Mouse (Mus musculus) megakaryocyte, embryonic 14.5 days (primary cell): ENCODE results near the gene Ghrhr. TPM values are rescaled to one million over a fixed set of nuclear protein-coding genes. Genes with fewer than 3 reads are reported as not detected.
A peak's percentile ranks its signal among the peaks of the same experiment; 100 is the strongest.

Source experiments
- H3K27me3 ChIP-seq: replicated peaks from 2 replicates; pipeline ENCODE3; 2012; ENCODE audit warnings: inconsistent platforms
- H3K36me3 ChIP-seq: replicated peaks from 2 replicates; pipeline ENCODE3; 2012; ENCODE audit warnings: low read length, inconsistent platforms, mixed read lengths
- H3K4me1 ChIP-seq: 2 replicates; pipeline ENCODE4 v1.6.1; 2012; ENCODE audit warnings: inconsistent platforms
- H3K4me3 ChIP-seq: replicated peaks from 2 replicates; pipeline ENCODE3; 2012; ENCODE audit warnings: moderate library complexity, mild to moderate bottlenecking, inconsistent platforms
- H3K9me3 ChIP-seq: 2 replicates; pipeline ENCODE4 v1.6.1; 2012; ENCODE audit warnings: inconsistent platforms
- FLI1 ChIP-seq: IDR thresholded peaks from 2 replicates; pipeline ENCODE4 v1.6.1; 2012; ENCODE audit warnings: low read length, inconsistent platforms, mixed read lengths
- GATA1 ChIP-seq: IDR thresholded peaks from 3 replicates; pipeline ENCODE4 v1.6.1; 2012; ENCODE audit warnings: mixed read lengths, low read length, inconsistent platforms, borderline replicate concordance
- polyA plus RNA-seq: library from polyadenylated mRNA; stranded (reverse); fragments of >175 nt; gene quantifications from 2 replicates; pipeline ENCODE4 v1.2.3, GENCODE M21; 2012; ENCODE audit warnings: low replicate concordance; ENCODE audit not compliant: insufficient read depth

Gene Ghrhr
- polyA plus RNA-seq, 1 experiment: not detected

DNA sequence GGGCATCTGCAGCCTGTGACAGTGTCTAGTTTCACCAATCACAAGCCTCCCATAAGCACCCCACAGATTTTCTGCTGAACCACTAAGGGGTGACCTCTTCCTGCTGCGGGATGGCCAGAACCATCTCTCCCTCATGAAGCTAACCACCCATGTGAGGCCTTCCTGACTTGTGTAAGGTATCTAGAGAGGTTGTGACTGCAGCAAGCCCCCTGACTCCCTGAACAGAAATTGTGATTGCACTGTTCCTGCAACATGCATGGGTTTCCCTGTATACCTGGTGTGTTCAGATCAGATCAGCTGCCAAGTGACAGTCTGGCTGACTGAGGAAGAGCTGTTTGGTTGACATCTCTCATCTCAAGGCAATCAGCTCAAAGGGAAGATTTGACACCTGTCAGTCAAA, 13.4 kb upstream of the Ghrhr start:
- no peaks in the 10 kb centered on the region for H3K27me3 ChIP-seq
- H3K4me3 ChIP-seq: no peak overlapping the region
- peaks cover 54% of the 10 kb centered on the region for H3K4me1 ChIP-seq

DNA sequence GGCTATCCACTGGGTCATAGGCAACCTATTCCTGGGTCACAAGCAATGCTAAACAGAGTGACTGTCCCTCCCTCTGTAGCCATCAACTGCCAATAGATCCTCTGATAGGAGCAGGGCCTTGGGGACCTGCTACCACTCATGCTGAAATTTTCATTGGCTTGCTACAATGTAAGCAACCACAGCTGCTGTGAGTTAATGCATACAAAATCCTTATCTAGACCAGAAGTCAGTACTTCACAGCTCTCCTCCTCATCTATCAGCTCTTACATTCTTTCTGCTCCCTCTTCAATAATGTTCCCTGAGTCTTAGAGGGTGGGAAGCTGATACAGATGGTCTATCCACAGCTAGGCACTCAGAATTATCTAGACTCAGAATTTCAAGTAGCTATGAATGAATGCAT, 9.0 kb upstream of the Ghrhr start:
- peaks cover 50% of the 10 kb centered on the region for H3K4me1 ChIP-seq
- H3K9me3 ChIP-seq: peaks cover 16% of the 10 kb centered on the region
- TF ChIP-seq FLI1 (no peak), GATA1 (no peak)
- peaks cover 14% of the 10 kb centered on the region for H3K36me3 ChIP-seq
- no peaks in the 10 kb centered on the region for H3K27me3 ChIP-seq
- H3K4me3 ChIP-seq: no peak overlapping the region

More for the DNA sequence above, 13.4 kb upstream of the Ghrhr start:
- Histone ChIP-seq H3K36me3 (no peaks in the 10 kb centered on the region), H3K9me3 (no peaks in the 10 kb centered on the region)
- TF ChIP-seq GATA1 (no peak), FLI1 (no peak)

DNA sequence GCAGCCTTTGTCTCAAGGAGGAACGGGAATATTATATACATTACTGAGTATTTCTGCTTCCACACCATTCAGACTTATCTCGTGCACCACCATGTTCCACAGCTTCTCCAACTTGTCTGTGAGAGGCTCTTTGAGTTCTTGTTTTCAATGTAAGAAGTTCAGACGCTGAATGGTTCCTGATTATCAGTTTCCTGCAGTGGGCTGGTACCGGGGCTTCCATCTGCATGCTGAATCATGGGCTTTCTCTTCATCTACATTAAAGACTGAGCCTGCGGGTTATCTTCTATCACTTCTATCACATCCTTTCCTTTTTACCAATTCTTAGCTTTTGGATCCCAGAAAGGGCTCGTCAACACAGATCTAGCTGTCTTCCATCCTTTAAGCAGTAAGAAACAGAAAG, 5.3 kb upstream of the Ghrhr start:
- Histone ChIP-seq H3K4me3 (peak overlapping the region; percentile 60), H3K27me3 (no peaks in the 10 kb centered on the region), H3K36me3 (peaks cover 17% of the 10 kb centered on the region), H3K9me3 (peaks cover 16% of the 10 kb centered on the region), H3K4me1 (peaks cover 39% of the 10 kb centered on the region)
- no peak for TF ChIP-seq FLI1
- TF ChIP-seq GATA1: no peak

DNA sequence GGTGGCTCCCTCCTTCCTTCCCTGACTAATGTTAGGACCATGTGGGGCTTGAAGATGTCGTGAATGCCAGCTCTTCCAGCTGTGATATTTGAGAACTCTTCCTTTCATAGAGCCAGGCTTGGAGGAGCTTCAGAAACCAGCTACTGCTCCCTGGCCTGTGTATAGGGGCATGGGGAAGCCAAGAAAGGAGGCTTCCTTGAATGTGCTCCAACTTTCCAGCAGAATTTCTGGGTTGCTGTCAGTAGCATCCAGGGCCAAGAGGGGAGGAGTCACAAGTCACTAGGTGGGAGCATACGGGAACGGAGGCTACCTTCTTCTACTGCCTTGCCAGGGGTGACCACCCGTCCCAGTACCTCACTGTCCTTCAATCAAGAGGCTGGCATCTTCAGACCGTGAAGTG, 416 bp downstream of the Ghrhr start:
- Histone ChIP-seq H3K36me3 (peaks cover 8% of the 10 kb centered on the region), H3K9me3 (peaks cover 6% of the 10 kb centered on the region), H3K4me1 (peaks cover 53% of the 10 kb centered on the region), H3K4me3 (no peak overlapping the region), H3K27me3 (peaks cover 17% of the 10 kb centered on the region)
- TF ChIP-seq GATA1: no peak
- TF ChIP-seq FLI1: no peak

DNA sequence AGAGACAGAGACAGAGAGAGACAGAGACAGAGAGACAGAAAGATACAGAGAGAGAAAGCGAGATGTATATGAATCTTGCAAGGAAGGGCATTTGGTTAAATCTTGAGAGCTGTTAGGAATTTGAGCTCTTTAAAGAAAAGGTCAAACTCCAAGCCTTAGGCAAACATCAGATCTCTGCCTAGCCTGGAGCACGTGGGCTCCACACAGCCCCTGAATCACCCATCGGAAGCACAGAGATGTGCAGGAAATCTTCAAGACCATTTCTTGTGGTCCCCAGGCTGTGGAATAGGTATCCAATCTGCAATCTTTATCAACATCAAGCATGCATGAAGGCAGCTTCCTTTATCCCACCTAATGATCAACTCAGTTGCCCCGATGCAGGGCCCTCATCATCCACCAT, 1.4 kb downstream of the Ghrhr start:
- Histone ChIP-seq H3K27me3 (peaks cover 19% of the 10 kb centered on the region), H3K9me3 (no peaks in the 10 kb centered on the region), H3K4me3 (no peak overlapping the region), H3K4me1 (peaks cover 53% of the 10 kb centered on the region), H3K36me3 (no peaks in the 10 kb centered on the region)
- no peak for TF ChIP-seq GATA1
- TF ChIP-seq FLI1: no peak

DNA sequence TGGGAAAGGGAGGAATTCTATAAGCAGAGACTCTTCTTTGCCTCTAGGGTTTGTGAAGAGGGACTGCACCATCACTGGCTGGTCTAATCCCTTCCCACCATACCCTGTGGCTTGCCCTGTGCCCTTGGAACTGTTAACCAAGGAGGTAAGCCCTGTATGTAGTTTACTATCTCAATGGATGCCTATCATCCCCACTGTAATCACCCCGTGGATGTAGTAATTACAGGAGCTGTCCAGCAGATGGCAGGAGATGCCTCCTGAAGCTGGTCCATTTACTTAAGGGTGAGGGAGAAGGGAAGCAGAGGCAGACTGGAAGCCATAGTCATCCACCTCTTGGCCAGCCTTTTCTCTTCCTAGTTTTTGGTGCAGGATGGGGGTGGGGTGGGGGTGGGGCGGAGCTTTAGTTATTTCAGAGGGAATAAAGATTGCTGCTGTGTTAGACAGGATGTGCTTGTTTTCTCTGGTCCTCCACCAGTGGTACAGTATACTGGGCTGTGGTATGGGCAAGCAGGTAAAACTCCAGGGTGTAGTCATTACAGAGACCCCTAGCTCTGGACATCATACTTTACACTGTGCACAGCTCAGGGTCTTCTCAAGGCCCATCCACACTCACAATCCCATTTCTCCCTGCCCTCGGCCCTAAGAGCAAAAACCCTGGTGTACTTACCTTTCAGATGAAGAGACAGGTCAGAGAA, 3.7 kb downstream of the Ghrhr start:
- Histone ChIP-seq H3K9me3 (no peaks in the 10 kb centered on the region), H3K27me3 (peaks cover 26% of the 10 kb centered on the region), H3K4me3 (no peak overlapping the region), H3K36me3 (no peaks in the 10 kb centered on the region), H3K4me1 (peaks cover 64% of the 10 kb centered on the region)
- TF ChIP-seq GATA1: no peak
- no peak for TF ChIP-seq FLI1

DNA sequence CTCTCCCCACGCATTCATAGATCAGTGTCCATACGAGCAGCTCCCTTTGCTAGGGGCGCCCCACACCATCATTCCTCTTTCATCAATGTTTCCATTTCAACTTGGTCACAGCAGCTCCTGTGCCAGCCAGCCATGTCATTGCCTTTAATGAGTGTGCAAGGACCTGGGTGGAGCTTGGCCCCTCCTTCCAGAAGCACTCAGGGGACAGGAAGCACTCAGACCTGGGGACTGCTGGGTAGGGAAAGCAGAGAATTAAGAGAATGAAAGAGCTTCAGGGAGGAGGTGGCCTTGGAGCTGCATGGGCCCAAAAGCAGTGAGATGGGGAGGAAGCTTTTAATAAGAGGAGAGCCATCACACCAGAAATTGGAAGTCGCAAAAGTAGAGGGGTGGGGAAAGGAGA, 5.9 kb downstream of the Ghrhr start:
- TF ChIP-seq FLI1: no peak
- no peak for TF ChIP-seq GATA1

DNA sequence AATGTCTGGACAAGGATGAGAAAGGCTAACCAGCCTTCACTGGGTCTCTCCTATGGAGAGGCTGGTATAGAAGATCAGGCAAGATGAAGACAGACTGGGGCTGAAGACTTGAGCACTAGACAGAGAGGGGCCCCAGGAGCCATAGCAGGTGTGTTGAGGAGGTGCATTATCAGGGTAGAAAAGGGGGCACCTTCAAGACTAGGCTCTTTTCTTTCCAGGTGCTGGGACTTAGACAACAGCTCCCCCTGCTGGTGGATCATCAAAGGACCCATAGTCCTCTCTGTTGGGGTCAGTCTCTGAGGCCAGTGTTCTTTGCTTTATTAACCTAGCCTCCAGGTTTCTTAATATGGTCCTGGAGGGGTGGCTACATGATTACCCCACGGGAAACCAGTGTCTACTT, 7.8 kb downstream of the Ghrhr start:
- Histone ChIP-seq H3K36me3 (no peaks in the 10 kb centered on the region), H3K4me1 (peaks cover 47% of the 10 kb centered on the region), H3K9me3 (0 out of 2 replicates have a peak, but pooled peaks cover 6% of the 10 kb centered on the region), H3K4me3 (no peak overlapping the region), H3K27me3 (peaks cover 30% of the 10 kb centered on the region)
- TF ChIP-seq GATA1 (no peak), FLI1 (no peak)

More for the DNA sequence above, 5.9 kb downstream of the Ghrhr start:
- peak overlapping the region; percentile 8 for H3K4me3 ChIP-seq
- peaks cover 56% of the 10 kb centered on the region for H3K4me1 ChIP-seq
- peaks cover 20% of the 10 kb centered on the region for H3K27me3 ChIP-seq
- H3K9me3 ChIP-seq: no peaks in the 10 kb centered on the region
- no peaks in the 10 kb centered on the region for H3K36me3 ChIP-seq

DNA sequence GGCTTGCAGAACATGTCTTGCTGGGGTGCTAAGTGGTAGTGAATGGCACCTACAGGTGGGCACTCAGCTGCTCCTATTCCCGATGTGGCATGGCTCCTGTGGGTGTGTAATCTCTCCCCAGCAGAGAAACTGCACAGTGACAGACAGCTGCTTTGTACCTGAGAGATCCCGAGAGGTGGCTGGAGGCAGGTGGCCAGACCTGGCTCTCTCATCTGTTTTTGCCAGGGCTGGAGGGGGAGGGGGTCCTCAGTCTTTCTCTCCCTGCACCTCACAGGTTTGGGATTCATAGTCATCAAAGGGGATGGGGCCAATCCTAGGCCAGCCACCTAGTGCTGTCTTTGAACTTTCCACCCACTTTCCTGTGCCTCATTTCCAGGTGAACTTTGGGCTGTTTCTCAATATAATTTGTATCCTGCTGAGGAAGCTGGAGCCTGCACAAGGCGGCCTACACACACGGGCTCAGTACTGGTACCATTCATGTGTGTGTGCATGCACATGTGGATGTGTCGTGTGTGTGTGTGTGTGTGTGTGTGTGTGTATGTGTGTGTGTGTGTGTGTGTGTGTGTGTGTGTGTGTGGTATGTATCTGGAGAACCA, 8.4 kb downstream of the Ghrhr start:
- no peak for TF ChIP-seq GATA1
- no peak for TF ChIP-seq FLI1

DNA sequence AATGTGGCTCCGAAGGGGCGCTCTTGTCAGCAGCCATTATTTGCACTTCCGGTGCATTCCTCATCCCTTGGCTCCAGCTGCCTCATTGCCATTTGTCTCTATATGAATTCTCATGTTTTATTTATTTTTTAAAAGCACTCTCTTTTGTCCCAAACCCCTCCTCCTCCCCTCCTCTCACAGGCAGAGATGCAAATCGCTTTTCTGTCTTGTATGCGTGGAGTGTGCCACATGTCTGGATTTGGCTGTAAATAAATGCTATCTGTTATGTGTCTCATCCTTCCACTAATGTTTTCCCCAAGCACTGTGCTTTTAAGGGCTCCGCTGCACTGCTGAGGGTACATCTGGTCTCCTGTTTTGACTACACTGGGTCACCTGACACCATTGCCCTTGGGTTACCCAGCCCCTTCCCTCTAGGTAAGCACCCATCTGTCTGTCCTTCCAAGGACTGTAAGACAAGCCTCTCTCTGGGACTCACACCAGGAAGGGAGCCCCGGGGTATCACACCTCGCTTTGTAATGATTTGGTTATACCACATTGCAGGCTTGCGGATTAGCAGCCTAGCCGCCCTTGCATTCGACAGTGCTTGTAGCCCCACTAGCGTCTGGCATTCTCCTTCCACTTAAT, 12.6 kb downstream of the Ghrhr start:
- Histone ChIP-seq H3K27me3 (peaks cover 52% of the 10 kb centered on the region), H3K4me3 (no peak overlapping the region), H3K4me1 (peaks cover 38% of the 10 kb centered on the region), H3K36me3 (no peaks in the 10 kb centered on the region), H3K9me3 (0 out of 2 replicates have a peak, but pooled peaks cover 6% of the 10 kb centered on the region)
- no peak for TF ChIP-seq GATA1
- TF ChIP-seq FLI1: no peak

More for the DNA sequence above, 8.4 kb downstream of the Ghrhr start:
- Histone ChIP-seq H3K27me3 (peaks cover 34% of the 10 kb centered on the region), H3K9me3 (0 out of 2 replicates have a peak, but pooled peaks cover 6% of the 10 kb centered on the region), H3K36me3 (no peaks in the 10 kb centered on the region), H3K4me1 (peaks cover 47% of the 10 kb centered on the region), H3K4me3 (no peak overlapping the region)
